Mouse (Mus musculus) hindlimb bud, embryonic 11.5 days (tissue): ENCODE measurements around the gene Mfsd2b.
"Not testable (repeated sequence)": the region's sequence is repeated elsewhere in the genome, so short reads cannot be mapped to it uniquely, and the experiment has no call there.

Experiments
- DNase-seq: peaks from one replicate; pipeline ENCODE4 v3.0.0-alpha.2; 2012; ENCODE audit warnings: low read depth, low spot score; ENCODE audit errors: extremely low spot score

Mfsd2b gene

DNA sequence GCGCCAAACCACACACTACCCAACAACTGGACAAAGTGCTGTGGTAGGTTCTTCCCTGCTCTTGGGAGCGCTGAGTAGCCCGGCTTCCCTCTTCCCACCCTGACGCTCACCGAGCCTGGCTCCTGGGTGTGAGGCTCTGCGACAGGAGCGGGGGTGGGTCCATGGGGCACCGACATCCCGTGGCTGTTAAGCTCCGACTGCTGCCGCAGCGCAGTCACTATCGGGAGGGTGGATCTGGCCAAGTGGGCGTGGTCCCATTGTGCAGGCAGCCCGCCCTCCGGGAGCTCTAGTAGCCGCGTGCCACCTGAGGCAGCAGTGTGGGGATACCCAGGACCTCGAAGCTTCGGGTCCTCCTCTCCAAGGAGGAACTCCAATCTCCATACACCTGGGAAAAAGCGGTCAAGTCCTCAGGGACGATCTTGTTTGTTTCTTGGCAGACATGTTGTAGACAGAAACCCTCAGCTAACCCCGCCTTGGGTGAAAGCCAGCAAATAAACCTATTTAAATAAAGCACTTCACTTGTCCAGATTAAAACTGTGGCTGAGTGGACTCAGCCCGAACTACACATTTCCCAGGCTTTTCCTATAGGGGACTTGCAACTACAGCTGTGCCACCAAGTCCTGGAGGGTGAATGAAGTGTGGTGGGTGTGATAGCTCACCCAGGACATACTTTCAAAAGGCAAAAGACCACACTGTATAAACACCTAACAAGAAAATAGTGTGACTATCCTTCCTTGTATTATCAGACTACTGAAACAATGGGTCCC, at the start of gene Mfsd2b:
Gene Mfsd2b, minus strand, starts transcription at position 199 of the 767 bp plus-strand sequence.
- peak; percentile 18 for DNase-seq

DNA sequence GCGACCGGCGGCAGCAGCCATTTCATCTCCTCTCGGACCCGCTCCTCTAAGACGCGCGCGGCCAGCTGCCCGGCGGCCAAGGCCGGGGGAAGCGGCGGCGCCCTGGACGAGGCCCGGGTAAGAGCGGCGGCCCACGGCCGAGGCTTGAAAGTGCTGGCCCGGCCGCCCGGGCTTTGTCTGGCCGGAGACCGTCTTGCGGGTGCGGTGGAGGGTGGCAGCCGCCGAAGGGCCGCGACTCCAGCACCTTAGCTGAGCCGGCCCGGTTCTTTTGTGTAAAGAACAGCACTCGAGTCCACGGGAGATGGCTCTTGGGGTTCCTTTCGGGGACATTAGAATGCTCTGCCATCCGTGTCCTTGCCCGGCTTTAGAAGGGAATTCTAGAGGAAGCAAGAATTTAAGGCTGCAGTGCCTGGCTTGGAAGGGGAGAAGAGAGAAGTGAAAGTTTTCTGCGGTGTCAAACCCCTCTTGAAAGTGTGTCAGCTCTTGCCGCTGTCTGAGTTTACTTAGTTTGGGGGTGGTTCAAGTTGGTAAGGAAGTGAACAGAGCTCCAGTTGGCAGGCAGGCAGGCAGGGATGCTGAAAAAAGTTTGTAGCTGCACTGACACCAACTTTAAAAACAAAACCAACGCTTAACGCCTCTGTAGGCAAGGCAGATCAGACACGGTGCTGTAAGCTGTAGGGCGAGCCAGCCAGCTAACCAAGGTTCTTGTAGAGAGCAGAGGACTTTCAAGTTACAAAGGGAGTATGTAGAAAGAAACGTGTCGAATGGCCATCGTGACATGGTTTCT, 43.8 kb upstream of the Mfsd2b start:
- peak; percentile 26 for DNase-seq

DNA sequence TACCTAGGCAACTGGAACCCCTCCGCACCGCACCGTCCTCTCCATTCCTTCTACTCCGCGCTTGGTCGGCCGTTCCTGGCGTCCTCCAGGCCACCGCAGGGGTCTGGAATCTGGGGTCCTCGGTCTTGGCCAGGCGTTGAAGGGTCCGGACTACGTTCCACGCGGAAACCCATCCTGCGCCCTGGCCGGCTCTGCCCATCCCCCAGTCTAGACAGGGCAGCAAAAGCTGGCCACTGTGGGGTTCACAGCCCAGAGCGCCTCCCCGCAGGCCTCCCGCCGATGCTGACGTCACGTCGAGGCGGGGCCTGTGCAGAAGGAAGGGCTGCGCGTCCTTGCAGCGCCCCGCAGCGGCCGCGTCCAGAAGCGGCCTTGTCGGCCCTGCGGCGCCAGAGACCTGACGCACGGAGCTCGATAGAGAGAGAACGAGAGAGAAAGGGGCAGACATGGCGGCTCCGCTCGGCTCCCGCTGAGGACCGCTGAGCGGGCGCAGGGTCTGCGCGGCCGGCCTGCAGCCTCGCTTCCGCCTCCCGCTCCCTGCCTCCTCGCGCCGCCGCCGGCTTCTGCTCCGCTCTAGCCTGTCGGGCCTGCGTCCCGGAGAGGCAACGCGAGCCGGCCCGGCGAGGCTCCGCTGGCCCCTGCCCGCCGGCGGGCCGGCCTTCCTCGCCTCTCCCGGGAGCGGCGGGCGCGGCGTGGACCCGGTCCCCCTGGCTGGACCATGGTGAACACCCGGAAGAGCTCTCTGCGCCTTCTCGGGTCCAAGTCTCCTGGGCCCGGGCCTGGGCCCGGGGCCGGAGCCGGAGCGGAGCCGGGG, 43.0 kb upstream of the Mfsd2b start, which contains the start of gene Atad2b:
Gene Atad2b, plus strand, starts transcription at position 360 of the 811 bp plus-strand sequence.
- peak; percentile 77 for DNase-seq

DNA sequence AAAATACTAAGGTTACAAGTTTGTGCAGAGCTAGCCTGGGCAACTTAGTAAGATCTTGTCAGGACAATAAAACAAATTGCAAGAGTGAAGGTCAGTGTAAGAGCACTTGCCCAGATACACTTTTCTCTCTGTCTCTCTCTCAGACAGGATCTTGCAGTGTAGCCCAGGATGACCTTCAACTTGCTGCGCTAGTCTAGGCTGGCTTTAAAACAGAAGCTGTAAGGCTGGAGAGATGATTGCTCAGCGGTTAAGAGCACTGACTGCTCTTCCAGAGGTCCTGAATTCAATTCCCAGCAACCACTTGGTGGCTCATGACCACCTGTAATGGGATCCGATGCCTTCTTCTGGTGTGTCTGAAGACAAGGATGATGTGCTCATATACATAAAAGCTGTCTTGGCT, 40.8 kb upstream of the Mfsd2b start:
- no peak for DNase-seq

DNA sequence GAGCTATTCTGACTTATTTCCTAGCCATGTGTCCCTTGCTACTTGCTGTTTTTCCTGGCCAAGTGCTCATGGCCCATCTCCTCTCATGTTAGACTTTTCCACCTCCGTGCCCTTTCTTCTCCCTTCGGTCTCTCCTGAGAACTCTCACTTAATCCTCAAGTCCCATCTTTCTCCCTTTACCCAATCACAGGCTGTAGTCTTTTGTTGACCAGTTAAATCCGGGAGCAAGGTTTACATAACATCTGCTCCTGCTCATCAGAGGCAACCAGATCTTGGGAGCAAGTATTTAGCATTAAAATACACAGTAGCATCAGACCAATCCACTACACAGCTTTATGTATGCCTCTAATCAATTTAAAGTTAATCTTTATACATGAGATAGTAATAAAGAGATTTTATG, 40.3 kb upstream of the Mfsd2b start:
- DNase-seq: no peak

DNA sequence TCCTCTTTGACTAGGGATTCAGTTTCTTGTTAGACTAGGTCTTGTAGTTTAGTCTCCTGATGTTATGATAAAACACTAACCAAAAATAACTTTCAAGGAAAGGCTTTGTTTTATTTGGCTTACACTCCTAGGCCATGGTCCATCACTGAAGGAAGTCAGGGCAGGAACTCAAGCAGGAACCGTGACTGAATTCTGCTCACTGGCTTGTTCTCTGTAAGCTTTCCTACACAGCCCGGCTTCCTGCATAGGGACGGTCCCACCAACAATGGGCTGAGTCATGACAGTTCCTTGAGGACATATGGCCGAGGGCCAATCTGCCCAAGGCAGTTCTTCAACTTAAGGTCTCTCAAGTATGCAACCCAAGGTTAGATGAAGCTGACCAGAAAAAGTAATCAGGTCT, 37.6 kb upstream of the Mfsd2b start:
- no peak for DNase-seq

DNA sequence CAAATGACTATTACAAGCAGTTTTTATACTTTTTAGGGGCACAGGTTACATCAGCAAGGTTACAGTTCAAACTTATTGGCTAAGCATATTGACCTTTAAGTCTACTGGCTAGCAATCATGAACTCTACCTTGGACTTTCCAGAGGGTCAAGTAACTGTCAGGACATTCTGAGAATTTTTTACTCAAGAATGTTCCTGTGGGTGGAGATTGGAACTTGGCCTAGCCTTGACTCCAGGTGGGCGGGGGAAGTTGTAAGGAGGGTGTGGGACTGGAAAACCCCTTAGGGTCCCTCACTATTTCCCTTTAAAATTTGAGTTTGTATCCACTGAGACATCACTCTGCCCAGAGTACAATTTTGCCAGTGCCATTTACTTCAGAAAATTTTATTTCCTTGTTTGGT, 36.3 kb upstream of the Mfsd2b start:
- not testable (repeated sequence) for DNase-seq

DNA sequence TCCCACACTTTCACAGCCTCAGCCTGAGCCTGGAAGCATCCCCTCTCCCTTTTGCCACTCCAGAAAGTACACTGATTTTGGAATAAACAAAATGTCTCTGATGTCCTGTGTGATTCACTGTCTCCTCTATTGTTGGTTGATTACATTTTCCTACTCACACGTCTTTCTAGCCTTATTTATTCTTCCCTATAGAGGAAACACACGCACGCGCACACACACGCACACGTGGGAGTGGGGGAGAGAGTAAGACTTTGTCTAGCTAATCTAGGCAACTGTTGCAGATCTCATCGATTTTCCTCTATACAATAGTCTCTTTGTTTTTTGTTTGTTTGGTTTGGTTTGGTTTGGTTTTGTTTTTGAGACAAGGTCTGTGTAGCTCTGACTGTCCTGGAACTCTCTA, 34.2 kb upstream of the Mfsd2b start:
- DNase-seq: no peak

DNA sequence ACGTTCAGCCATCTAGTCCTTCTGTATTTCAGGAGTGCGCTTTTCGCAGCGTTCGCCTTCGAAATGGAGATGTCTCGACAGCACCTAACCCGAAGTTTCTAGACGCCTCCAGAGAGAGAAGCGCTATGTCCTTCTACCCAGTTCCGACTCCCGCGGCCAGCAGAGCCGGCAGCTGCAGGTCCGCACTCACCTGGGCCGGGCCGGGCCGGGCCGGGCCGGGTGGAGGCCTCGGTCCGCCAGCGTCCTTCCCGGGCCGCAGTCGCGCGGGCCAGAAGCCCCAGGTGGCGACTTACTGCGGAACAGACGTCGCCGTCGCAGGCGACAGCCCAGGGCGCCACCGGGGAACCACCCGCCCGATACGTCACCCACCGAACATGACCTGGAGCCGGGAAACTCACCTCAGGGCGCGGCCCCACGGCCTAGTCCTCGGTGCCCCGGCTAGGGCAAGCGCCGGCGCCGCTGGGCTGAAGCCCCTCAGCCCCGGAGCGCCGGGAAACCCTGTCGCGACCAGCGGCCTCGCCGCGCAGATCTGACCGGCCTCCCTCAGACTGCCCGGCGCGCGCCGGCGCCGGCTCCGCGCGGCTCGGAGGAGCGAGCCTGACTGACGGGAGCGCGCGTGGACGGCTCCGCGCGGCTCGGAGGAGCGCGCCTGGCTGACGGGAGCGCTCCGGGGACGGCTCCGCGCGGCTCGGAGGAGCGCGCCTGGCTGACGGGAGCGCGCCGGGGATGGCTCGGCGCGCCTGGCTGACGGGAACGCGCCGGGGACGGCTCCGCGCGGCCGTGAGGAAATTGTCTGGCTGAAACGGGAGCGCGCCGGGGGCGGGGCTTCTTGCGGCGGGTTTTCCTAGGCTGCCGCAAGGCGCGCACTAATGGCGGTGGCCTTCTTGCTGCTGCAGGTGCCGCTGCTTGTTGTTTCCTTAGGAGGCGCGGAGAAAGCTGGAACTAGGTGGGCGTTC, 33.1 kb upstream of the Mfsd2b start, which contains the start of gene Ubxn2a:
Gene Ubxn2a, minus strand, starts transcription at position 755 of the 956 bp plus-strand sequence.
- DNase-seq: peak; percentile 68

DNA sequence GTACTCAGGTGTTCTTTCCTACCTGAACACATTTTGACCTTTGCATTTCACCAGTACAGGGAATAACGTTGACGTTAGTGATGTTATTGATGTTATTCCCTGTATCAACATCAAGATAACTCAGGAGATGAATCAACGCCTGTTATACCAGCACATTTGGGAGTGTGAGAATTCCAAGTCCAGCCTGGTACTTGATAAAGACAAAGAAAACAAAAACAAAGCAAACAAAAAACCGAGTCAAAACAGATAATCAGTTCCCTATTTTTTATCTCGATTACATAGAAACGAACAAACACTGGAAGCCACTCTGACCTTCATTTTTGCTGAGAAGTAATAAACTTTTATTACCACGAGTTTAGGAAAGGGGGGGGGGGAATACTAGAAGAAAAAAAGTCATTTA, 32.3 kb upstream of the Mfsd2b start:
- DNase-seq: no peak

DNA sequence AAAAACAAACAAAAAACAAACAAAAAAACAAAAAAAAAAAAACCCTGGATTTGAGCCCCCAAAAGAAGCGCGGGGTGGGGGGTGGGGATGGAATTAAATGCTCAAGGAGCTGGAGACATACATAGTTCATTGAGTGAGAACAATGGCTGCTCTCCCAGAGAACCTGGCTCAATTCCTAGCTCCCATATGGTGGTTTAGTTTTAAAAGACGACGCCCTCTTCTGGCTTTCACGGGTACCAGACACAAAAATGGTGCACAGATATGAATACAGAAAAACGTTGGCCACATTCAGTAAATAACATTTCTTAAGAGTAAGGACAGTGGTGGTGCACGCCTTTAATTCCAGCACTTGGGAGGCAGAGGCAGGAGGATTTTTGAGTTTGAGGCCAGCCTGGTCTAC, 31.8 kb upstream of the Mfsd2b start:
- no peak for DNase-seq

DNA sequence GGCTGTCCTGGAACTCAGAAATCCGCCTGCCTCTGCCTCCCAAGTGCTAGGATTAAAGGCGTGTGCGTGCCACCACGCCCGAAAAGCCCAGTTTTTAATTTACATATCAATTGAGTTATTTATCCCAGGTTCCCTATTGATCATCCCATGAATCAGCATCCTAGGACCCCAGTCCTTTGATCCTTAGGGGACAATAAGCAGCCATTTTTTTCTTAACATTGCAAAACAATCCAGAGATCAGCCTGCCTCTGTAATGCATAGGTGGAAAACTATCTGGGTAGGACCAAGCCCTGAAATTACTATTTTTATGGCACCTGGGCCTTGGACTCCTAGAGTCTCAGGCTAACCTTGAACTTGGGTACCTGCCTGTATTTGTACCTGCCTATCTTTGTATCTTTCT, 23.9 kb upstream of the Mfsd2b start:
- no peak for DNase-seq

DNA sequence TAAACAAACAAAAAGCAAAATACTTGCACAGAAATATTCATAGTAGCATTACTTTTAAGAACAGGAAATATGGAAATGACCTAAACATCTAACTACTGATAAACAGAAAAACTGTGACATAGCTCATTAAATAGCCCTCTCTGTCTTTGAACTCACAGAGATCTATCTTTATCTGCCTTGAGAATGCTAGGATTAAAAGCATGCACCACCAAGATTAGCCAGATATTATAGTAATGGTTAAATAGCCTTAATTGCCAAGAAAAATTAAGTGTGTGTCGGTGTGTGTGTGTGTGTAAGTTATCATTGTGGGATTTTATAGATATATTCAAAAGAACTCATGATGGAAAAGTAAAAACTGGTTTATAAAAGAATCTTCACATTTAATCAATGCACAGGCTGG, 15.7 kb upstream of the Mfsd2b start:
- no peak for DNase-seq

DNA sequence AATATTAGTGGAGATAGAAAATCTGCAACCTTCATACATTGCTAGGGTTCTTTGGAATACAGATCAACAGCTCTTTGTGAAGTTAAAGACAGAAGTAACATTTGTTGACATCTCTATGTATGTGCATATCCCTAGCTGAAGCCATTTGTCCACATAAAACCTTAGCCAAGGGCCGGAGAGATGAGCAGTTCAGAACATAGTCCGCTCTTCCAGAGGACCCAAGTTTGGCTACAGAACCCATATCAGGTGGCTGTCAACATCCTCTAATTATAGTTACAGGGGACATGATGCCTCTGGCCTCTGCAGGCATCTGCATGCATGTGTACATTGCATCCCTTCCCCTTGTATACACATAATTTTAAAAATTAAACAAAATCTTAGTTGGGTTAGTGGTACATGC, 15.1 kb upstream of the Mfsd2b start:
- DNase-seq: no peak

DNA sequence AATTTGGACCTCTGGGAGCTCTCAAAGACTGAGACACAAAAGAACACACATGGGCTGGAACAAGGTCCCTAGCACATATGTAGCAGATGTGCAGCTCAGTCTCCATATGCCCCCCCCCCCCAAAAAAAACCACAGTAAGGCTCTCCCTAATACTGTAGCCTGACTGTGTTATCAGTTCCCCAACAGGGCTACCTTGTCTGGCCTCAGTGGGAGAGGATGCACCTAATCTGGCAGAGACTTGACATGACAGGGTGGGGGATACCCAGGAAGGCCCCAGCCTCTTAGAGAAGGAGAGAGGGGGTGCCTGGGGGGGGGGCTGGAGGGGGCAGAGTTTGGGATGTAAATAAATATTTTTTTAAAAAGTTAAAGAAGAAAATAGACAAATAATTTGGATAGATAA, 14.6 kb upstream of the Mfsd2b start:
- DNase-seq: no peak

DNA sequence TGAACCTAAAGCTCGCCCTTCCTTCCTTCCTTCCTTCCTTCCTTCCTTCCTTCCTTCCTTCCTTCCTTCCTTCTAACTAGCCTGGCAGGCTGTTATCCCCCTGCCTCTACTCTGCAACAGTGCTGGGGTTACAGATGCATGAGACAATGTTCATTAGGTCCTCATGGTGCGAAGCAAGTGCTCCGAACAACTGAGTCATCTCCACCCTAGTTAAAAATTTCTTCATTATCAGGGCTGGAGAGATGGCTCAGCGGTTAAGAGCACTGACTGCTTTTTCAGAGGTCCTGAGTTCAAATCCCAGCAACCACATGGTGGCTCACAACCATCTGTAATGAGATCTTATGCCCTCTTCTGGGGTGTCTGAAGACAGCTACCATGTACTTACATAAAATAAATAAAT, 12.4 kb upstream of the Mfsd2b start:
- DNase-seq: not testable (repeated sequence)

DNA sequence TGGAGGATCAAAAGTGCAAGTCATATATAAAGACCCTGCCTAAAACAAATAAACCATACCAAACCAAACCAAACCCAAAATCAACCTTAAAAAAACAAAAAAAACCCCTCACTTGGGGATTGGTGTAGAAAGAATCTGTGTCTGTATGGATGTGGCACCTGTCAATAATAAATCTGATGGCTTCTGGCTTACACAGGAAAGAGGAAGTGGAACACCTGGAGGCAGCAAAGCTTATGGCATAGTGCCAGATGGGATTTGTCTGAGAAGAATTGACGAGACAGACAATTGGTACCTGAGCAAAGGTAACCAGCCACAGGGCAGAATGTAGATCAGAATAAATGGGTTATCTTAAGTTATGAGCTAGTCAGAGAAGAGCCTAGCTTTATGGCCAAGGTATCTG, 10.9 kb upstream of the Mfsd2b start:
- DNase-seq: no peak

DNA sequence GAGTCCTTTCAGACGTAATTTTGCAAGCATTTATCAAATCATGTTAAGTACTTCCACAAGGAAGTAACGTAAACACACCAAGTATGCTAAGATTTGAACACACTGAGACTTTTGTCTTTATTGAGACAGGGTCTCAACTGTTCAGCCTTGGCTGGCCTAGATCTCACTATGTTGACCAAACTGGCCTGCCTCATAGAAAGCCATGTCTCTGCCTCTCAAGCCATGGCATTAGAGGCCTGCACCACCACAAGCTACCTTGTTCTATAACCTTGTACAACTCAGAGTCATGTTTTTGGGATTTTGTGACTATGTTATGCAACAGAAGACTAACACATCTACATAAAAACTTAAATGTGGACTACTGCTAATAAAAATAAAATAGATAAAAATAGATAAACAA, 7.9 kb upstream of the Mfsd2b start:
- no peak for DNase-seq

DNA sequence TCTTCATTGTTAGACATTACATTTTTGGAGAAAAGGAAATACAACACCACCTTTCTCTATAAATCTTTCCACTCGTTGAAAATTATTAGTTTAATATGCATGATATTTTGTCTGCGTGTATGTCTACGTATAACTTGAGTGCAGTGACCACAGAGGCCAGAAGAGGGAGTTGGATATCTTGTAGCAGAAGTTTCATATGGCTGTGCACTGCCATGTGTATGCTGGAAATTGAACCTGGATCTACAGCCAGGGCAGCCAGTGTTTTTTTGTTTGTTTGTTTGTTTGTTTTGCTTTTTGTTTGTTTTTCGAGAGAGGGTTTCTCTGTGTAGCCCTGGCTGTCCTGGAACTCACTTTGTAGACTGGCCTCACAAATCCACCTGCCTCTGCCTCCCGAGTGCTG, 4.9 kb upstream of the Mfsd2b start:
- no peak for DNase-seq

DNA sequence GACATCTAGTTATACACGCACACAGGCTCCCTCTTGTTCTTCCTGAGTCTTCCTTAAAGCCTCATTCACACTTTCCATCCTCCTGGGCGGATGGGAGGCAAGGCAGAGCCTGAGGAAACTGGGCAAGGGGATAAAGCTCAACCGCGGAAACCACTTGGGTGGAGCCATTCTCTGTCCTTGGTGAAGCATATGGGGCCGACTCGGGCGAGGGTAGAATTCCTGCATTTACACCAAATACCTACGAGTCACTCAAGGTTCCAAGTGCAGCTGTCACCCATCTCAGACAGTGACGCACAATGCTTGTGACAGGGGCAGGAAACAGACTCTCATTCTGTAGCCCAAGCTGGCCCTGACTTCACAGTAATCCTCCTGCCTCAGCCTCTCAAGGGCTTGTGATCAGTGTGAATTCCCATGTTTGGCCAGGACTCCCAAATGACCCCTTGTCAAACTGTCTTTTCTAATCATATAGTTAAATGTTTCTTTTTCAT, 4.2 kb upstream of the Mfsd2b start:
- no peak for DNase-seq
